Mouse (Mus musculus) CD4-positive helper T cell, adult 2 months (primary cell): ENCODE measurements around the gene Msl3l2.
A peak's percentile ranks its signal among the peaks of the same experiment; 100 is the strongest.

ENCODE experiments used
- DNase-seq: peaks from one replicate; pipeline ENCODE4 v3.0.0-alpha.2; 2012; ENCODE audit warnings: low read depth, missing footprints, low spot score

The Msl3l2 gene

GRCm38 (mm10) chr10:56106333-56106995, at the start of gene Msl3l2:
TSS of gene Msl3l2 (plus strand) at chr10:56106917.
- peak; percentile 88 for DNase-seq

DNA sequence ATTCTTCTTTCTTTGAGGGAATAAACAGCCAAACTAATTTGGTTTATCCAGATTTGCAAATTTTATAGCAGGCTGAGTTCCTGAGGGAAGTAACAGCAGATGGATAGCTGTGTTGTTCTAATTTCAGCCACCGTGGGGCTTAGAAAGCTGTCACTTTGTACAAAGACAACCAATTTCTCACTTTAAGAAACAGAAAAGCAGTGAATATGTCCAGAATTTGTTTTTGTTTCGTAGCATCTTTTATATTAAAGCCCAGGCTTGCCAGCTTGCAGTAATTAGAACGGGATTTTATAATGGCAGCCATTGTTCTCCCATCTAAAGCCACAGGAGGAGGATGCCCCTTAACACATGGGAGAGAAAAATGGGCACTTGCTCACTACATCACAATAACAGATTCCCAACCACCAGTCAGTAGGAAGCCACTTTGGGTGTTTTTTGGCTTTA, 47.7 kb upstream of the Msl3l2 start:
- no peak for DNase-seq

DNA sequence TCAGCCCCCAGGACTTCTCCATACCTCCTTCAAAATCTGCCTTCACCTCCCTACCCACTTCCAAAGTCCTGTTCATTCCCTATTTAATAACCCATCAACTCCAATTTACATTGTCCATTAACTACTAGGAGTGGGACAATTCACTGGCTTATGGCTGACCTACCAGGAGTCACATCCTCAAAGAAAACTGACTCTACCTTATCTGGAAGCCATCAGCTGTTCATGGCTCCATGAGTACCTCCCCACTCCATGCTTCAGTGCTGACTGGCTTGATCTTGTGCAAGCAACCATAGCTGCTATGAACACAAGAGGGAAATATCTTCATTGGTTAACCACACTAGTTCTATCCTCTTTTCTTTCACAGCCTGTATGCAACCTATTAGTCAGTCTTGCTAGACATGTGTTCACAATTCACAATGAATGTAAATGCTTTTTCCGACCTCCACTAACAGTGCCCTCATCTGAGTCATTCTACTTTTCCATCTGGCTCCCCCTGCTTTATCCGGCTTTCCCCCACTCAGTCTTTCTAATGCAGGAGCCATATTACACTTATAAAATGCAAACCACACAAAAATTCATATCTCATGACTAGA, 45.4 kb upstream of the Msl3l2 start:
- DNase-seq, result no peak

DNA sequence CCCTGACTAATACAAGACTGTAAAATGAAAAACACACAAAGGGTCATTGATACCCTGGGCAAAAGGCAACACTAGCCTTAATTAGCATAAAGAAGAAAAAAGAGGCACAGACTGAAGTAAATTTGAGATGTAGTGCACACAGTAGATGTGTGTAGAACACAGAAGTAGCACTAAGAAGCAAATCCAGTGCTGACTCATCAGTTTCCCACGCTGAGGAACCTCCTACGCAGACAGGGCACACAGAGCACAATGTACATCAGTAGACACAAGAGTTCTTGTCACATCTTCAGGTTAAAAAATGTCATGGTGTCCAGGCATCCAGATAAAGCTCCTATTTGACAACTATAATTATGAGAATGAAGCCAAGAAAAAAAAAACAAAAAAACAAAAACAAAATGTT, 44.0 kb upstream of the Msl3l2 start:
- no peak for DNase-seq

DNA sequence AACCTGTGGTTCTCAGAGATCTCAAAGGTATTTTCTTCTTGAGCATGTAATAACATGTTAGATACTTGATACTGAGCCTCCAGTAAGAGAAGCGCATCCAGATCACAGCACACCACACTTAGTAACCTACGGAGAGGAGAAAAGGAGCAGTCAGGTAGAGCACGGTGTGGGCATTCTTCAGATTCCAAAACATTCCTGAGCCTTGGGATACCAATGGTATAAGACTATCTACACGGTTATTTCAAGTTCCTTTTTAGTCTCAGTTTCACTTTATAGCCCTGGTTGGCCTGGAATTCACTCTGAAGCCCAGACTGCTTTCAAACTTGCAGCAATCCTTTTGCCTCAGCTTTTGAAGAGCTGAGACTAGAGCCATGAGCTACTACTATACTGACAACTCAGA, 17.0 kb upstream of the Msl3l2 start:
- no peak for DNase-seq

DNA sequence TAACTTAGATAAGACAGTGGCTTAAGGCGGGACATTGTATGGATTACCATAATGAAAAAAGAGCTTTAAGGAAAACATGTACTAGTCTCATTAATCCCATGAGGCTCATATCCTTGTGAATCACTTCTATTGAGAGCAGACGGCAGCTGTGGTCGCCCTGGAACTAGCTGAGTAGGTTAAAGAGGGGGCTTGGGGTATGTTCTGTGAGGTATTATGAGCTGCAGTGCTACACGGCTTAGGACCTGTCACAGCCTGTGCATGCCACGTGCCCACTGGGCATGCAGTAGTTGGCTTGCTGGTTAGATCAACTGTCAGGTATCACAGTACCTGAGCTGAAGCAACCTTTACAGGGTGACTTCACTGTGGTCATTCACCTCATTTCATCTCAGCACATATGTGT, 12.1 kb upstream of the Msl3l2 start:
- DNase-seq, result no peak

DNA sequence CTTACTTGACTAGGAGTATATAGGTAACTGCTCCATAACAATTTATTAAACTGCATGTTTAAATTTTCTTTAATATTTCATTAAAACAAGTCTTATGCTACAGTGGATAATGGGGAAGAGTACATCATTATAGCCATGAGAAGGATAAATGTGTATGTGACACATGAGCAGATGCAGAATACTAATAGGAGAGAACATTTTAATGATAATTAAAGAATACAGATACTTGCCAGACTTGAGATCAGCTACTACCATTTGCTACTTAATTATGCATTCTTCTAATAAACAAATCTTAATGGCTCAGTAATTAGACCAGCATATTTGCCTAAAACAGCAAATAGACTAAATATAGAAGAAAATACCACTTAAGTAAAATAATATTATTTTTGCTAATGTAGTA, 10.0 kb upstream of the Msl3l2 start:
- DNase-seq, result no peak

- no peak for DNase-seq
These were observed 7.6 kb upstream of the Msl3l2 start for GRCm38 (mm10) chr10:56099126-56099525.

DNA sequence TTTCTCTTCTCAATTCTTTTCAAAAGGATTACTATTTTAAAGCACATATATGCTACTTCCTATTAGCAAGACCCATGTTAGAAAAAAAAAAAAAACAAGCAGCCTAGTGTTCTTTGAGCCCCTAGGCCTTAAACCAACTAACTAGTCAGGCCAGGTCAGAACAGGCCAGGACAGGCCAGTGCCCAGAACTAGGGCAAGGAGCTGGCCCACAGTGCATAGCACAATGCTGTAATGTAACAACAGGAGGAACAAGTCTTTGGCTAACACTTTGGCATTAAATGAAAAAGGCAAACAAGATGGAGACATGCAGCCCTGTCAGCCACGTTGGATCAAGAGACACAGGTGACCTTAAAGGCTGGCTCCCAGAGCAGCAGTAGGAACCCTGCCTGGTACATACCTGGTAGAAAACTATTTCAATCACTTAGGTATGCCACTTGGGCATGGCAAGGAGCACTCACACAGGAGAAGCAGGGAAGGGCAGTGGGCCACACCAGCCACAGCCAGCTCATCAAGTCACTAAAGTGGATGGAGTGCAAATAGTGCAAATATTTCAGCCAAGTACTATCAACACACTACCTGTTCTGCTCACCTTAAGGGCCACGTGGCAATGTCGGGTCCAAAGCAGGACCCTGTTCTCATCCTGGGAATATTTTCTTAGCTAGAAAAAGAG, 6.9 kb upstream of the Msl3l2 start:
- no peak for DNase-seq

GRCm38 (mm10) chr10:56106996-56107334, 248 bp downstream of the Msl3l2 start:
- no peak for DNase-seq

DNA sequence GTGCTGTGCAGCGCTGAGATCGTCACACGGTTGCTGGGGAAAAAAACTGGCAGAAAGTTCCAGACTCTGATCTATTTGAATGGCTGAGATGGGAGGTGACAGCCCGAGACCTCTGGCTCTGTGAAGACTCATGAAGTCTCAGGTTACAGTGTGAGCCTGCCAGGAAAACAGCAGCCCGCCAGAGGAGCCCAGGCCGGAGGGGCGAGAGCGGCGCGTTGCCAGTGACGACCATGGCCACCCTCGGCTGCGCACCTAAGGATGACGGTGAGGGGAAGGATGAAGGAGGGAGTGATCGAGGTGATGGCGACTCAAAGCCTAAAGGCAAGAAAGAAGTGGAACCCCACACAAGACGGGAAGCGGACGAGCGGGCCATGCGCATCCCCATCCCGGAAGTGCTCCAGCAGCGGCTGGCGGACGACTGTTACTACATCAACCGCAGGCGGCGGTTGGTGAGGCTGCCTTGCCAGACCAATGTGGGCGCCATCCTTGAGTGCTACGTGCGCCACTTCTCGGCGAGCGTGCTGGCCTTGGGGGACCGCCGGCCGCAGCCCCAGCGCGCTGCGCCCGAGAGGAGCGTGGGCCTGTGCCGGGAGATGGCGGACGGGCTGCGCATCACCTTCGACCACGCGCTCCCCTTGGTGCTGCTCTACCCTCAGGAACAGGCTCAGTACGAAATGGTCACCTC, 8.4 kb downstream of the Msl3l2 start:
- DNase-seq, result peak; percentile 79

GRCm38 (mm10) chr10:56115636-56116180, 9.0 kb downstream of the Msl3l2 start:
- DNase-seq, result no peak

DNA sequence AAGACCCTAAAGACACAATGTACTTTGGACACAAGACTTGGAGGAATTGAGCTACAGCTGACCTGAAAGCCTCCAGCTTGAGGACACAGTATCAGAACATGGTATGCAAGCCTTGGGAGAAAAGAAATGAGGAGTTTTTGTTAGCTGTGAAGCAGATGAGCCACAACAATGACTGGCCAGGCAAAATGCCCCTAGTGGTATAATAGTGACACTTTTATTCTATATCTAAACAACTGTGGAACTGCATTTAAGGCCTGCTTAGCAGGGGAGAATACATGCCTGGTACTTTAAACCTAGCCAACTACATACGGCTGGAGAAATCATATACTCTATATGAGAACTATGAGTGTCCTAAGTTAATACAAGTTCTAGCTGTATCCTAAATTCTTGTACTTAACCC, 20.3 kb downstream of the Msl3l2 start:
- no peak for DNase-seq

DNA sequence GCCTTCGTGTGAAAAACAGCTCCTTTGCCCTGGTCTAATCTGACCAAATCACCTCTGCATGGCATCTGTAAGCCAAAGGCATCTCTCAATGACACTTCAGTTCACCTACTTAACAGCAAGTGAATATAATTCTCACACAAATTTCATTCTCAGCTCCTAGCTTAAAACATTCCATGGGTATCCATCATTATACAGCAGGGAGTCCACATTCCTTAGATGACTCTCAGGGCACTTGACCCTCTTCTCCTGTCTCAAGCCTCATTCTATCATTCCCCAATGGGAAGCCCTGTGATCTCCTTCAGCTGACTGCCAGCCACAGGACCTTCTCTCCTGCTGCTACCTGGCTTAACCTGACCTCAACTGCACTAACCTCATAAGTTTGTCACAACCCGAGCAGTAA, 22.9 kb downstream of the Msl3l2 start:
- DNase-seq, result no peak

DNA sequence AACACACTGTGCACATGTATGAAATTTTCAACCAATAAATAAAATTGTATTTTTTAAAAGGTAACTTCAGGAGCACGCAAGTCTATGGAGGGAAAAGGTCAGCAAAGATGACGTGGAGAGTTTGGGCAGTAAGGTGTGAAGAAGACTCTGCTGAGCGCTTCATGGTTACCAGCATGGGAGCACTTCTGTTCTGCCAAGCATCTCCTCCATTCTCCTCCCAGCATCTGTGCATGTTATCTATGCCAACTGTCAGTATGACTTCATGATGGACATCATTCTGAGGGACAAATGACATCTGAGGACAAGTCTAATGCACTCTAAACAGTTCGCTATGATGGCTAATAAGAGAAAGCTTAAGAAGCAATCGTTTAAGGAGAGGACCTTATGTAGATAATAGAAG, 30.5 kb downstream of the Msl3l2 start:
- no peak for DNase-seq

GRCm38 (mm10) chr10:56148920-56149319, 42.2 kb downstream of the Msl3l2 start:
- DNase-seq, result no peak

DNA sequence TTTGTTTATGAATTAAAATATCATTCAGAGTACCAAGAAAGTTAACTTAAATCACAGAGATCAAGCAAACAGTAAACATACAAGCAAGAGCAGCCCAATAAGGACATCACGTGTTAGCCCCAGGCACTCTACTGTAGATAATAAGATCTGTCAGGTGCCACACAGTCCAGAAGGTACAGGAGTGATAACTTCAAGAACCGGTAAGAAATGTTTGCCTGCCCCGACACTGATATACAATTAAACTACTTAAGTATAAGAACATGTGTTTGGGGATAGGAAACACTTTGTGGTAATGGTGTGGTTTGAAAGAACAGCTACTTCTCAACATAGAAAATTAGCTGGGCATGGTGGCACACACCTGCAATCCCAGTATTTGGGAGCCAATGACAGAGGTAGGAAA, 50.2 kb downstream of the Msl3l2 start:
- no peak for DNase-seq

- DNase-seq, result no peak
These were observed 51.5 kb downstream of the Msl3l2 start for GRCm38 (mm10) chr10:56158207-56158606.

DNA sequence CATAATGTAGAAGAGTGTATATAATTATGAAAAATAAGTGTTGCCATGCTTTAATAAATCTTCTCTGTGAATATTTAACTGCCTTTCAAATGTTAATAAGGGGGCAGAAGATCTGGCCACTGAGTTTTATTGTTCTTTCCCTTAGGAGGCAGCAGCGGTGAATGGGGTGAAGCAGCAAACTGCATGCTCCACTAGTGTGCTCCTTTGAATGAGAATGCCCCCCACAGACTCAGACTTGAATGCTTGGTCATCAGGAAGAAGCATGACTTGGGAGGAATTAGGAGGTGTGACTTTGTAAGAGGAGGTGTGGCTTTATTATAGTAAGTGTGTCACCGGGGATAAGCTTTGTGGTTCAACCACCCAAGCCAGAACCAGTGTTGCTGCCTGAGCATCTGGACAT, 52.0 kb downstream of the Msl3l2 start:
- DNase-seq, result no peak

- no peak for DNase-seq
These were observed 57.7 kb downstream of the Msl3l2 start for GRCm38 (mm10) chr10:56164411-56164810.

DNA sequence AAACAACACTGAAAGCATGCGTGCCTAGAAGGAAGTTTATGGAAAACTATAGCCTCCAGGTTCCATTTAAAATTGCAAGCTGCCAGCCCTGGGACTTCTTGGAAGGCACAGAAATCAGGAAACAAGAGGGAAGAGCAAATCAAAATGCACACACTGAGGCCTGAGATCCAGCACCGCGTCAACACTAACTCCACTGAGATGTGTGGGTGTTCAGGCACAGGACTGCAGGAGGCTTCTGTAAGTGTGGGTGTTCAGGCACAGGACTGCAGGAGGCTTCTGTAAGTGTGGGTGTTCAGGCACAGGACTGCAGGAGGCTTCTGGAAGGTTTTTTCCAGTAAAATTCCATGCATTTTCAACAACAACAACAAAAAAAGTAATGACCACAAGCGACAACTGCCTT, 59.0 kb downstream of the Msl3l2 start:
- no peak for DNase-seq
